Mouse (Mus musculus) thymus, postnatal 14 days (tissue): ENCODE results near the gene Slc25a36.

Experiments used
- DNase-seq: peaks from one replicate; pipeline ENCODE4 v3.0.0; 2021

Slc25a36 gene

GRCm38 (mm10) chr9:97110571-97111390, at the start of gene Slc25a36:
TSS of gene Slc25a36 (minus strand) at chr9:97111157.
- DNase-seq, result peak; percentile 97

- DNase-seq, result no peak
Observed at GRCm38 (mm10) chr9:97158412-97158811, 47.5 kb upstream of the Slc25a36 start.

- DNase-seq, result no peak
Observed at GRCm38 (mm10) chr9:97155981-97156380, 45.0 kb upstream of the Slc25a36 start.

GRCm38 (mm10) chr9:97154956-97155355, 44.0 kb upstream of the Slc25a36 start:
- no peak for DNase-seq

GRCm38 (mm10) chr9:97153006-97153405, 42.0 kb upstream of the Slc25a36 start:
- no peak for DNase-seq

DNA sequence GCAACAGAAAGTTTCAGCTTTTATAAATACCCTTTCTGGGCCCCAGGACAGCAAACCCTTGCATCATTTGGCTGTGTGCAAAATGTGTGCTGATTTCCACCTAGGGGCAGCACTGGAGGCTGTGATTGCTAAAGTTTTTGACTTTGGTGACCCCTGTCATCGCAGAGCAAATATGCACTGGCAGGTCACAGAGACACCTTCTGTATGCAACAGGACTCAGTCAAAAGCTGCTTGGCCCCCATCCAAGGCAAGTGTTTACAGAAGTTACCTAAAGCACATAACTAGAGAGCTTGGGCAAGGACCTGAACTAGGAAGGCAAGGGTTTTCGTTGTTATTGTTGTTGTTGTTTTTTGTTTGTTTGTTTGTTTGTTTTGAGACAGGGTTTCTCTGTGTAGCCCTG, 36.3 kb upstream of the Slc25a36 start:
- no peak for DNase-seq

- no peak for DNase-seq
Observed at GRCm38 (mm10) chr9:97145351-97145750, 34.4 kb upstream of the Slc25a36 start.

GRCm38 (mm10) chr9:97143416-97143815, 32.5 kb upstream of the Slc25a36 start:
- no peak for DNase-seq

DNA sequence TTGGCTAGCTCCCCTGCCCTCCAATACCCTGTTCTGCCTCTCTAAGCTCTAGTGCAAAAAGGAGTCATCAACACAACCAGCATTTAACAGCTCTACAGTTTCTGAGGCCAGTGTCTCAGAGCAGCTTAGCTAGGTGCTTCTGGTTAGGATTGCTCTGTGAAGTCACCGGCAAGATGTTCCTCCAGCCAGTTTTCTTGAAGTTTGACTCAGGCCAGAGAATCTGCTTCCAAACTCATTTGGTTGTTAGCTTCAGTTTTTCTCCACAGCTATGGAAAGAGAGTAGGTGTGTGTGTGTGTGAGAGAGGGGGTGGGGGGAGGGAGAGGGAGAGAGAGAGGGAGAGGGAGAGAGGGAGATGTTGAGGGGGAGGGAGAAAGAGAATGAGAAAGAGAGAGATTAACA, 31.6 kb upstream of the Slc25a36 start:
- no peak for DNase-seq

DNA sequence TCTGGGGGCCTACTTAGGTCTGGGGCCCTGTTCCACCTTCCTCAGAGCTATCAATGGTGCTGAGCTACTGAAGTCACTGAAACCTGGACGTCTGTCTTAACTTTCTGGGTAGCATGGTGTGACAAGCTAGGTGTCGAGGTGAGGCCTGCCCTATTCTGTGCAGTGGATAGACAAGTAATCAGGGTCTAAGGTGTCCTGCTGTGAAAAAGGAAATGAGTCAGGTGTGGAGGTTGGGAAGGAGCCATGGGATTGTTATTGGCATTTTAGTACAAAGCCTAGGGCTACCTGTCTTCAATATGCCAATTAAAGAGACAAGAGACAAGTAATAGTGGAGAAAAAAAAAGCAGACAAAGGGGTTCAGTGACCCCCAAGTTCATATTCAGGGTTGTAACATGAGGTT, 30.8 kb upstream of the Slc25a36 start:
- no peak for DNase-seq

- DNase-seq, result no peak
Observed at GRCm38 (mm10) chr9:97140145-97140932, 29.4 kb upstream of the Slc25a36 start.

GRCm38 (mm10) chr9:97137678-97138077, 26.7 kb upstream of the Slc25a36 start:
- no peak for DNase-seq

- DNase-seq, result no peak
Observed at GRCm38 (mm10) chr9:97137116-97137515, 26.2 kb upstream of the Slc25a36 start.

DNA sequence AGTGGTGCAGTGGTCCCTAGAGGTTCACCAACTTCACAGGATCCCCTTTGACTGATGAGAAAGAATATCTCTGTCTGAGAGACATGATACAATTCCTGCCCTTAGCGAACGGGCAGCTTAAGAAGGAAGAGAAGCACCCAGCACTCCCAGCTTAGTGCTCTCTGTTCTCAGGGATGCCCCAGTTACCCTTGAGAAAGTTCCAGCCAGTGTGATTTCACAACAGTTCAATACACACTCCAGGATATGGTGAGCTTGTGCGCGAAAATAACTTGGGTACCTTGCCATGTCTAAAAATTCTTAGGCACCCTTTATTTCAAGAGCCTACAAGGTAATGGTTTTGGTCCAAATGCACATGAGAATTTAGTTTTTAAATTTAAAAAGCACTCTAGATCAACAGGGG, 24.9 kb upstream of the Slc25a36 start:
- no peak for DNase-seq

GRCm38 (mm10) chr9:97133178-97133577, 22.2 kb upstream of the Slc25a36 start:
- DNase-seq, result no peak

GRCm38 (mm10) chr9:97130001-97130400, 19.0 kb upstream of the Slc25a36 start:
- no peak for DNase-seq

GRCm38 (mm10) chr9:97123934-97124692, 13.2 kb upstream of the Slc25a36 start:
- no peak for DNase-seq

GRCm38 (mm10) chr9:97121432-97121831, 10.5 kb upstream of the Slc25a36 start:
- DNase-seq, result no peak

DNA sequence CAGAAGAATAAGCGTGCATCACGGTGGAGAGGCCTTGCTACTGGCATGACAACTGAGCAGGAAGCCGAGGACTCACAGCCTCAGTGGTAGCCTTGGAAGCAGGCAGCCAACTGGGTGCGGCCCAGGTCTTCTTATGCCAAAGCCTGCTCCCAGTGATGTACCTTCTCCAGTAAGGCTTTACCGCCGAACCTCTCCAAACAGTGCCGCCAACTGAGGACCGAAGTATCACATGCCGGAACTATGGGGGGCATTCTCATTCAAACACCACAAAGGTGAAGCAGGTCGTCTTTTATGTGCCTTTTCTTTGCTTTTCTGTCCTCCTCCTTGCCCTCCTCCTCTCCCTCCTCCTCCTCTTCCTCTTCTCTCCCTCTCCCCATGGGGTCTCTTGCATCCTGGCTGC, 3.3 kb upstream of the Slc25a36 start:
- DNase-seq, result no peak

GRCm38 (mm10) chr9:97113555-97113929, 2.6 kb upstream of the Slc25a36 start:
- no peak for DNase-seq

- no peak for DNase-seq
Observed at GRCm38 (mm10) chr9:97112797-97113554, 2.0 kb upstream of the Slc25a36 start.

DNA sequence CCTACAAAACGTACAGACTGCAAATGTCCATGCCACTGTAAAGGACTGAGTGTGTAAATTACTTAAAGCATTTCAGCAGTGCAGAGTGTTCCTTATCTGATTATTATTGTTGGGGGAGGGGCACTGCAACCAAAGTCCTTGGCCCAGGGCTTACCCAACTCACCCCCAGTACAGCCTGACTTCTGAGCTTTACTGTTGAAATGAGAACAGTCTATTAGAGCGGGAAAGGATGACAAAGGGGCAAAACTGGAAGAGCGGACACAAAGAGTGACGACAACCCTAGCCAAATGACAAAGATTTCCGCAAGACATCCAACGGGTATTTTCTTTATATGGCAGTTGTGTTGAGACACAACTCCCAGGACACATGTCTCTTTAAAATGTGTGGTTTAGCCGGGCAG, 1.3 kb upstream of the Slc25a36 start:
- no peak for DNase-seq

GRCm38 (mm10) chr9:97111506-97111905, 549 bp upstream of the Slc25a36 start:
- no peak for DNase-seq
